Mouse (Mus musculus): ENCODE data around the gene Siae. TPM values are rescaled to one million over a fixed set of nuclear protein-coding genes. Genes with fewer than 3 reads are reported as not detected.

The Siae gene
- total RNA-seq (2017) = 11.8 and 12.2 TPM in 2 replicates

GRCm38 (mm10) chr9:37554838-37555748 lies at the start of gene Siae:
Gene Siae (plus strand): TSS chr9:37555698.
- no peak for ATAC-seq (replicated peaks; ENCODE audit: low read depth, poor library complexity, severe bottlenecking)

- no peak for ATAC-seq (replicated peaks; ENCODE audit: low read depth, poor library complexity, severe bottlenecking)
Measured at GRCm38 (mm10) chr9:37506023-37506422, 49.5 kb upstream of the Siae start.

- peak; percentile 71 for ATAC-seq (replicated peaks; ENCODE audit: low read depth, poor library complexity, severe bottlenecking)
Measured at GRCm38 (mm10) chr9:37512097-37512496, 43.4 kb upstream of the Siae start.

- ATAC-seq (replicated peaks; ENCODE audit: low read depth, poor library complexity, severe bottlenecking) = no peak
Measured at GRCm38 (mm10) chr9:37514456-37514855, 41.0 kb upstream of the Siae start.

GRCm38 (mm10) chr9:37517467-37517866 lies 38.0 kb upstream of the Siae start:
- ATAC-seq (replicated peaks; ENCODE audit: low read depth, poor library complexity, severe bottlenecking) = peak; percentile 98

GRCm38 (mm10) chr9:37518991-37519390 lies 36.5 kb upstream of the Siae start:
- no peak for ATAC-seq (replicated peaks; ENCODE audit: low read depth, poor library complexity, severe bottlenecking)

GRCm38 (mm10) chr9:37519995-37520394 lies 35.5 kb upstream of the Siae start:
- no peak for ATAC-seq (replicated peaks; ENCODE audit: low read depth, poor library complexity, severe bottlenecking)

GRCm38 (mm10) chr9:37525461-37525860 lies 30.0 kb upstream of the Siae start:
- no peak for ATAC-seq (replicated peaks; ENCODE audit: low read depth, poor library complexity, severe bottlenecking)

GRCm38 (mm10) chr9:37526443-37527395 lies 28.8 kb upstream of the Siae start:
- ATAC-seq (replicated peaks; ENCODE audit: low read depth, poor library complexity, severe bottlenecking) = peak; percentile 30

- ATAC-seq (replicated peaks; ENCODE audit: low read depth, poor library complexity, severe bottlenecking) = peak; percentile 23; the same call in 1 of the 2 replicates
Measured at GRCm38 (mm10) chr9:37527396-37528224, 27.9 kb upstream of the Siae start, which contains the start of gene Esam. Gene Esam (plus strand): TSS chr9:37528078.

GRCm38 (mm10) chr9:37528225-37528970 lies 27.1 kb upstream of the Siae start:
- ATAC-seq (replicated peaks; ENCODE audit: low read depth, poor library complexity, severe bottlenecking) = no peak

- ATAC-seq (replicated peaks; ENCODE audit: low read depth, poor library complexity, severe bottlenecking) = peak; percentile 71
Measured at GRCm38 (mm10) chr9:37530031-37530887, 25.2 kb upstream of the Siae start.

GRCm38 (mm10) chr9:37530888-37531705 lies 24.4 kb upstream of the Siae start:
- peak; percentile 53 for ATAC-seq (replicated peaks; ENCODE audit: low read depth, poor library complexity, severe bottlenecking)

- ATAC-seq (replicated peaks; ENCODE audit: low read depth, poor library complexity, severe bottlenecking) = no peak
Measured at GRCm38 (mm10) chr9:37536851-37537250, 18.6 kb upstream of the Siae start.

GRCm38 (mm10) chr9:37537658-37538250 lies 17.7 kb upstream of the Siae start:
- no peak for ATAC-seq (replicated peaks; ENCODE audit: low read depth, poor library complexity, severe bottlenecking)

- ATAC-seq (replicated peaks; ENCODE audit: low read depth, poor library complexity, severe bottlenecking) = no peak
Measured at GRCm38 (mm10) chr9:37539170-37540025, 16.1 kb upstream of the Siae start, which contains the start of gene Vsig2. Gene Vsig2 (plus strand): TSS chr9:37539255.

Measured in common myeloid progenitor, adult 5-6 weeks (primary cell).